Mouse (Mus musculus): ENCODE data around the gene Gstp2.

DNA sequence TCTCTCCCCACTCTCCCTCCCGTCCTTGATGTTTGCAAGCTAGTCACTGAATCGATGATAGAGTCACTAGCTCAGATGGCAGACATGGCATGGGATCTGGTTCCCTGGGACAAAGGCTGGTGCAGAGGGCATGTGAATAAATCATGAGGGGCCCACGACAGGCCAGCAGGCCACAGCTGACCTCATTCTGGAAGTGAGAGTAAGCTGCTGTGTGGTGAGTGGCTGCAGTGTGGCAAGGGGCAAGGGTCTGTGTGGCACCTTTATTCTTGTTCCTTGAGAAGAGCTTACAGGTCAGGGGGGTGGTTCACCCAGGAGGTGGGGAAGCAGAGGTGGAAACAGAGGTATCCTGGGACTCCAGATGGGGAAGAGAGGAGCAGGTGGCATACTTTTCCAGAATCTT, 35.6 kb upstream of the Gstp2 start, which contains the start of gene Cabp2:
- no peak for TF ChIP-seq CTCF (IDR thresholded peaks at IDR 0.05; ENCODE audit: extremely low read depth, insufficient read depth, low read length)
- TF ChIP-seq POLR2A (IDR thresholded peaks at IDR 0.05; ENCODE audit: extremely low read depth, insufficient read depth, low read length) = no peak

All from cortical plate, adult 2 months (tissue).